Mouse (Mus musculus): ENCODE data around the gene Fam189a1. TPM values are rescaled to one million over a fixed set of nuclear protein-coding genes. Genes with fewer than 3 reads are reported as not detected.

Fam189a1 gene
- polyA plus RNA-seq, 1 experiment from 2014 or later, result 0.23 TPM

- Histone ChIP-seq H3K36me3 (no peaks in the 10 kb centered on the region), H3K9me3 (replicated peaks) (no peaks in the 10 kb centered on the region), H3K4me3 (no peak overlapping the region), H3K27me3 (ENCODE audit: low read depth, poor library complexity, severe bottlenecking) (no peaks in the 10 kb centered on the region), H3K4me1 (no peaks in the 10 kb centered on the region), H3K27ac (no peak overlapping the region)
- WGBS, result 88% methylated on average over 4 of the region's 4 CpGs
- no peak for DNase-seq (ENCODE audit: low spot score)
Measured at GRCm38 (mm10) chr7:65093314-65093713, 63.1 kb downstream of the Fam189a1 start.

- DNase-seq (ENCODE audit: low spot score), result no peak
- no peak overlapping the region for H3K27ac ChIP-seq
- H3K4me1 ChIP-seq, result no peaks in the 10 kb centered on the region
- no peaks in the 10 kb centered on the region for H3K36me3 ChIP-seq
- H3K27me3 ChIP-seq (ENCODE audit: low read depth, poor library complexity, severe bottlenecking), result no peaks in the 10 kb centered on the region
- no peak overlapping the region for H3K4me3 ChIP-seq
- no peaks in the 10 kb centered on the region for H3K9me3 ChIP-seq (replicated peaks)
- WGBS, result 88% methylated on average over 4 of the region's 4 CpGs
Measured at GRCm38 (mm10) chr7:65091486-65091885, 64.9 kb downstream of the Fam189a1 start.

- H3K9me3 ChIP-seq (replicated peaks), result no peaks in the 10 kb centered on the region
- peaks cover 8% of the 10 kb centered on the region for H3K4me1 ChIP-seq
- 84% methylated on average over 6 of the region's 6 CpGs for WGBS
- no peak for DNase-seq (ENCODE audit: low spot score)
- no peak overlapping the region for H3K4me3 ChIP-seq
- H3K27me3 ChIP-seq (ENCODE audit: low read depth, poor library complexity, severe bottlenecking), result no peaks in the 10 kb centered on the region
- no peak overlapping the region for H3K27ac ChIP-seq
- no peaks in the 10 kb centered on the region for H3K36me3 ChIP-seq
Measured at GRCm38 (mm10) chr7:65085972-65086371, 70.4 kb downstream of the Fam189a1 start.

- 40% methylated on average over 3 of the region's 3 CpGs for WGBS
- no peaks in the 10 kb centered on the region for H3K36me3 ChIP-seq
- DNase-seq (ENCODE audit: low spot score), result no peak
- H3K4me3 ChIP-seq, result no peak overlapping the region
- no peaks in the 10 kb centered on the region for H3K27me3 ChIP-seq (ENCODE audit: low read depth, poor library complexity, severe bottlenecking)
- H3K9me3 ChIP-seq (replicated peaks), result no peaks in the 10 kb centered on the region
- H3K4me1 ChIP-seq, result peaks cover 8% of the 10 kb centered on the region
- no peak overlapping the region for H3K27ac ChIP-seq
Measured at GRCm38 (mm10) chr7:65082778-65083091, 73.6 kb downstream of the Fam189a1 start.

GRCm38 (mm10) chr7:65081979-65082777, 74.2 kb downstream of the Fam189a1 start:
- H3K4me1 ChIP-seq, result peaks cover 8% of the 10 kb centered on the region
- WGBS, result 57% methylated on average over 6 of the region's 6 CpGs
- no peaks in the 10 kb centered on the region for H3K9me3 ChIP-seq (replicated peaks)
- no peak overlapping the region for H3K27ac ChIP-seq
- no peaks in the 10 kb centered on the region for H3K27me3 ChIP-seq (ENCODE audit: low read depth, poor library complexity, severe bottlenecking)
- DNase-seq (ENCODE audit: low spot score), result no peak
- H3K4me3 ChIP-seq, result no peak overlapping the region
- no peaks in the 10 kb centered on the region for H3K36me3 ChIP-seq

GRCm38 (mm10) chr7:65076134-65076533, 80.2 kb downstream of the Fam189a1 start:
- H3K9me3 ChIP-seq (replicated peaks), result no peaks in the 10 kb centered on the region
- H3K4me3 ChIP-seq, result no peak overlapping the region
- WGBS, result 95% methylated on average over 4 of the region's 4 CpGs
- no peak for DNase-seq (ENCODE audit: low spot score)
- no peaks in the 10 kb centered on the region for H3K27me3 ChIP-seq (ENCODE audit: low read depth, poor library complexity, severe bottlenecking)
- no peak overlapping the region for H3K27ac ChIP-seq
- no peaks in the 10 kb centered on the region for H3K36me3 ChIP-seq
- peaks cover 3% of the 10 kb centered on the region; the same call in 1 of the 2 replicates for H3K4me1 ChIP-seq

- Histone ChIP-seq H3K4me3 (no peak overlapping the region), H3K36me3 (no peaks in the 10 kb centered on the region), H3K4me1 (peaks cover 3% of the 10 kb centered on the region; the same call in 1 of the 2 replicates), H3K27ac (no peak overlapping the region), H3K9me3 (replicated peaks) (no peaks in the 10 kb centered on the region), H3K27me3 (ENCODE audit: low read depth, poor library complexity, severe bottlenecking) (no peaks in the 10 kb centered on the region)
- DNase-seq (ENCODE audit: low spot score), result no peak
- 45% methylated on average over 9 of the region's 9 CpGs for WGBS
Measured at GRCm38 (mm10) chr7:65074194-65074593, 82.2 kb downstream of the Fam189a1 start.

GRCm38 (mm10) chr7:65073555-65073954, 82.8 kb downstream of the Fam189a1 start:
- H3K27me3 ChIP-seq (ENCODE audit: low read depth, poor library complexity, severe bottlenecking), result no peaks in the 10 kb centered on the region
- no peaks in the 10 kb centered on the region for H3K9me3 ChIP-seq (replicated peaks)
- WGBS, result 32% methylated on average over 6 of the region's 6 CpGs
- no peaks in the 10 kb centered on the region for H3K36me3 ChIP-seq
- peaks cover 3% of the 10 kb centered on the region; the same call in 1 of the 2 replicates for H3K4me1 ChIP-seq
- H3K27ac ChIP-seq, result no peak overlapping the region
- DNase-seq (ENCODE audit: low spot score), result peak; percentile 72
- H3K4me3 ChIP-seq, result no peak overlapping the region

- 78% methylated on average over 7 of the region's 7 CpGs for WGBS
- no peaks in the 10 kb centered on the region for H3K9me3 ChIP-seq (replicated peaks)
- DNase-seq (ENCODE audit: low spot score), result no peak
- no peaks in the 10 kb centered on the region for H3K36me3 ChIP-seq
- no peaks in the 10 kb centered on the region for H3K27me3 ChIP-seq (ENCODE audit: low read depth, poor library complexity, severe bottlenecking)
- no peak overlapping the region for H3K27ac ChIP-seq
- H3K4me1 ChIP-seq, result 0 out of 2 replicates have a peak, but pooled peaks cover 4% of the 10 kb centered on the region
- no peak overlapping the region for H3K4me3 ChIP-seq
Measured at GRCm38 (mm10) chr7:65066211-65066610, 90.2 kb downstream of the Fam189a1 start.

GRCm38 (mm10) chr7:65065457-65065856, 90.9 kb downstream of the Fam189a1 start:
- Histone ChIP-seq H3K4me3 (no peak overlapping the region), H3K9me3 (replicated peaks) (no peaks in the 10 kb centered on the region), H3K4me1 (0 out of 2 replicates have a peak, but pooled peaks cover 4% of the 10 kb centered on the region), H3K36me3 (no peaks in the 10 kb centered on the region), H3K27ac (no peak overlapping the region), H3K27me3 (ENCODE audit: low read depth, poor library complexity, severe bottlenecking) (no peaks in the 10 kb centered on the region)
- no peak for DNase-seq (ENCODE audit: low spot score)
- 81% methylated on average over 7 of the region's 7 CpGs for WGBS

GRCm38 (mm10) chr7:65064638-65065037, 91.7 kb downstream of the Fam189a1 start:
- Histone ChIP-seq H3K36me3 (no peaks in the 10 kb centered on the region), H3K4me1 (0 out of 2 replicates have a peak, but pooled peaks cover 4% of the 10 kb centered on the region), H3K4me3 (no peak overlapping the region), H3K9me3 (replicated peaks) (no peaks in the 10 kb centered on the region), H3K27me3 (ENCODE audit: low read depth, poor library complexity, severe bottlenecking) (no peaks in the 10 kb centered on the region), H3K27ac (no peak overlapping the region)
- DNase-seq (ENCODE audit: low spot score), result no peak
- WGBS, result 39% methylated on average over 5 of the region's 5 CpGs

- Histone ChIP-seq H3K27ac (no peak overlapping the region), H3K4me1 (peaks cover 4% of the 10 kb centered on the region; the same call in 1 of the 2 replicates), H3K4me3 (no peak overlapping the region), H3K36me3 (no peaks in the 10 kb centered on the region), H3K9me3 (replicated peaks) (no peaks in the 10 kb centered on the region), H3K27me3 (ENCODE audit: low read depth, poor library complexity, severe bottlenecking) (no peaks in the 10 kb centered on the region)
- 21% methylated on average over 3 of the region's 3 CpGs for WGBS
- DNase-seq (ENCODE audit: low spot score), result no peak
Measured at GRCm38 (mm10) chr7:65064096-65064495, 92.3 kb downstream of the Fam189a1 start.

- DNase-seq (ENCODE audit: low spot score), result no peak
Measured at GRCm38 (mm10) chr7:65060163-65060799, 96.1 kb downstream of the Fam189a1 start.

More at GRCm38 (mm10) chr7:65060163-65060799, 96.1 kb downstream of the Fam189a1 start:
- no peak overlapping the region for H3K4me3 ChIP-seq
- no peaks in the 10 kb centered on the region for H3K36me3 ChIP-seq
- H3K27me3 ChIP-seq (ENCODE audit: low read depth, poor library complexity, severe bottlenecking), result no peaks in the 10 kb centered on the region
- 89% methylated on average over 7 of the region's 7 CpGs for WGBS
- H3K4me1 ChIP-seq, result no peaks in the 10 kb centered on the region; the same call in 1 of the 2 replicates
- H3K27ac ChIP-seq, result no peak overlapping the region
- H3K9me3 ChIP-seq (replicated peaks), result no peaks in the 10 kb centered on the region

Measured in limb, embryonic 10.5 days (tissue).